Mouse (Mus musculus) liver, adult 2 months (tissue): ENCODE measurements around the gene Gpr137. TPM values are rescaled to one million over a fixed set of nuclear protein-coding genes. Genes with fewer than 3 reads are reported as not detected.

ENCODE experiments used
- DNase-seq: peaks from one replicate; pipeline ENCODE4 v3.0.0-alpha.2; 2011; ENCODE audit warnings: low read depth, low spot score; ENCODE audit errors: extremely low read depth
- H3K27ac ChIP-seq: fragments of 200-500 bp; replicated peaks from 2 replicates; pipeline ENCODE4 v1.5.1; 2012; ENCODE audit warnings: low read depth, mild to moderate bottlenecking, control low read depth, inconsistent platforms, low read length; ENCODE audit not compliant: insufficient read depth
- H3K27me3 ChIP-seq: fragments of 200-500 bp; 2 replicates; pipeline ENCODE4 v1.6.1; 2012; ENCODE audit warnings: mild to moderate bottlenecking, moderate library complexity, low read length, inconsistent platforms; ENCODE audit not compliant: control insufficient read depth, insufficient read depth
- H3K36me3 ChIP-seq: fragments of 200-500 bp; 2 replicates; pipeline ENCODE4 v1.6.1; 2012; ENCODE audit warnings: low read length, inconsistent platforms; ENCODE audit not compliant: control insufficient read depth, insufficient read depth
- H3K4me1 ChIP-seq: fragments of 200-500 bp; 2 replicates; pipeline ENCODE4 v1.6.1; 2011; ENCODE audit warnings: low read length; ENCODE audit not compliant: control insufficient read depth, insufficient read depth
- H3K4me3 ChIP-seq: fragments of 200-500 bp; 2 replicates; pipeline ENCODE4 v1.5.1; 2011; ENCODE audit warnings: low read depth, mild to moderate bottlenecking, control low read depth, low read length, moderate library complexity; ENCODE audit not compliant: insufficient read depth
- H3K79me2 ChIP-seq: fragments of 200-500 bp; 2 replicates; pipeline ENCODE4 v1.6.1; 2012; ENCODE audit warnings: inconsistent platforms, mild to moderate bottlenecking, low read length, moderate library complexity; ENCODE audit not compliant: control insufficient read depth, insufficient read depth
- H3K9ac ChIP-seq: fragments of 200-500 bp; 2 replicates; pipeline ENCODE4 v1.6.1; 2012; ENCODE audit warnings: low read depth, mild to moderate bottlenecking, control low read depth, inconsistent platforms, low read length
- CTCF ChIP-seq: fragments of 200-500 bp; IDR thresholded peaks from 2 replicates; pipeline ENCODE4 v1.5.1; 2011; ENCODE audit warnings: low read depth, low read length, control low read depth
- POLR2A ChIP-seq: fragments of 200-500 bp; IDR thresholded peaks from 2 replicates; pipeline ENCODE4 v1.6.1; 2011; ENCODE audit warnings: low read length, control low read depth; ENCODE audit not compliant: insufficient read depth; ENCODE audit errors: extremely low read depth
- WGBS: fragments of 180-500 bp; shearing (Covaris S2); methylation state at CpG from one replicate; pipeline ENCODE4 v1.1.7; 2018; 5-methylcytosine and 5-hydroxymethylcytosine counted together
- polyA plus RNA-seq: library from polyadenylated mRNA; depleted of rRNA; stranded (reverse); fragments of >200 nt; gene quantifications from 2 replicates; pipeline ENCODE4 v1.2.3, GENCODE M21; 2012
- total RNA-seq: library from RNA; depleted of rRNA; stranded (reverse); fragments of >200 nt; gene quantifications from 2 replicates; pipeline ENCODE4 v1.2.3, GENCODE M21; 2014

Gpr137 gene
- total and polyA plus RNA-seq, 2 experiments: 12.3 to 61.1 TPM

GRCm38 (mm10) chr19:6919876-6920740, 22.2 kb downstream of the Gpr137 start:
- Histone ChIP-seq H3K9ac (peak overlapping the region; percentile 74), H3K4me3 (peak overlapping the region; percentile 71), H3K27me3 (no peaks in the 10 kb centered on the region), H3K36me3 (peaks cover 2% of the 10 kb centered on the region; the same call in 1 of the 2 replicates), H3K27ac (peak overlapping the region; percentile 70), H3K79me2 (peaks cover 8% of the 10 kb centered on the region; the same call in 1 of the 2 replicates), H3K4me1 (peaks cover 36% of the 10 kb centered on the region)
- peak; percentile 74 for DNase-seq
- WGBS: 16% methylated on average over 8 of the region's 8 CpGs
- TF ChIP-seq CTCF (no peak), POLR2A (no peak)

- Histone ChIP-seq H3K27me3 (no peaks in the 10 kb centered on the region), H3K9ac (no peak overlapping the region), H3K4me1 (peaks cover 29% of the 10 kb centered on the region), H3K4me3 (no peak overlapping the region), H3K36me3 (peaks cover 2% of the 10 kb centered on the region; the same call in 1 of the 2 replicates), H3K79me2 (peaks cover 10% of the 10 kb centered on the region; the same call in 1 of the 2 replicates), H3K27ac (peak overlapping the region; percentile 55)
- no peak for TF ChIP-seq POLR2A
- no peak for TF ChIP-seq CTCF
- DNase-seq: no peak
These were observed 22.8 kb downstream of the Gpr137 start for GRCm38 (mm10) chr19:6919431-6919830.

GRCm38 (mm10) chr19:6918321-6918720, 24.0 kb downstream of the Gpr137 start:
- H3K79me2 ChIP-seq: peaks cover 14% of the 10 kb centered on the region; the same call in 1 of the 2 replicates
- H3K27me3 ChIP-seq: no peaks in the 10 kb centered on the region
- TF ChIP-seq CTCF (no peak), POLR2A (no peak)
- H3K9ac ChIP-seq: no peak overlapping the region
- H3K4me3 ChIP-seq: no peak overlapping the region
- 60% methylated on average over 4 of the region's 4 CpGs for WGBS
- H3K27ac ChIP-seq: peak overlapping the region; percentile 66
- peaks cover 29% of the 10 kb centered on the region for H3K4me1 ChIP-seq
- peak; percentile 78 for DNase-seq
- peaks cover 3% of the 10 kb centered on the region; the same call in 1 of the 2 replicates for H3K36me3 ChIP-seq

GRCm38 (mm10) chr19:6916496-6916895, 25.8 kb downstream of the Gpr137 start:
- H3K27ac ChIP-seq: no peak overlapping the region
- WGBS: 86% methylated on average over 4 of the region's 4 CpGs
- TF ChIP-seq CTCF (no peak), POLR2A (no peak)
- DNase-seq: no peak
- H3K36me3 ChIP-seq: peaks cover 11% of the 10 kb centered on the region; the same call in 1 of the 2 replicates
- H3K4me1 ChIP-seq: peaks cover 27% of the 10 kb centered on the region
- H3K27me3 ChIP-seq: no peaks in the 10 kb centered on the region
- H3K4me3 ChIP-seq: no peak overlapping the region
- H3K79me2 ChIP-seq: peaks cover 14% of the 10 kb centered on the region; the same call in 1 of the 2 replicates
- H3K9ac ChIP-seq: no peak overlapping the region

- 86% methylated on average over 4 of the region's 4 CpGs for WGBS
- H3K4me1 ChIP-seq: peaks cover 28% of the 10 kb centered on the region
- no peaks in the 10 kb centered on the region for H3K27me3 ChIP-seq
- H3K9ac ChIP-seq: no peak overlapping the region
- no peak overlapping the region for H3K27ac ChIP-seq
- H3K4me3 ChIP-seq: no peak overlapping the region
- peaks cover 11% of the 10 kb centered on the region; the same call in 1 of the 2 replicates for H3K36me3 ChIP-seq
- DNase-seq: no peak
- TF ChIP-seq CTCF: no peak
- H3K79me2 ChIP-seq: peaks cover 14% of the 10 kb centered on the region; the same call in 1 of the 2 replicates
These were observed 27.0 kb downstream of the Gpr137 start for GRCm38 (mm10) chr19:6915276-6915675.

- no peak for DNase-seq
- no peak overlapping the region for H3K9ac ChIP-seq
- no peak overlapping the region for H3K27ac ChIP-seq
- WGBS: 95% methylated on average over 9 of the region's 9 CpGs
- H3K79me2 ChIP-seq: peaks cover 14% of the 10 kb centered on the region; the same call in 1 of the 2 replicates
- peaks cover 21% of the 10 kb centered on the region for H3K4me1 ChIP-seq
- H3K36me3 ChIP-seq: peaks cover 11% of the 10 kb centered on the region; the same call in 1 of the 2 replicates
- no peak overlapping the region for H3K4me3 ChIP-seq
- H3K27me3 ChIP-seq: no peaks in the 10 kb centered on the region
- TF ChIP-seq CTCF (no peak), POLR2A (no peak)
These were observed 27.7 kb downstream of the Gpr137 start for GRCm38 (mm10) chr19:6914540-6914939.
